Mouse (Mus musculus) hindbrain, embryonic 11.5 days (tissue): ENCODE measurements around the gene Flt4. TPM values are rescaled to one million over a fixed set of nuclear protein-coding genes. Genes with fewer than 3 reads are reported as not detected.

ENCODE experiments used
- ATAC-seq: fragments of 200-750 bp; cut with Nextera tagmentation; 2 replicates; pipeline ENCODE4 v1.8.0; 2017; ENCODE audit warnings: mild to moderate bottlenecking, moderate TSS enrichment, moderate library complexity; ENCODE audit not compliant: low FRiP score
- DNase-seq: peaks from one replicate; pipeline ENCODE4 v3.0.0-alpha.2; 2015; ENCODE audit warnings: low spot score
- H3K27ac ChIP-seq: fragments of 300-500 bp; sonication (generic); 2 replicates; pipeline ENCODE4 v1.5.1; 2014; ENCODE audit warnings: mild to moderate bottlenecking, low read depth, low read length
- H3K27me3 ChIP-seq: fragments of 300-500 bp; sonication (generic); 2 replicates; pipeline ENCODE4 v1.6.1; 2014; ENCODE audit warnings: mild to moderate bottlenecking, low read length, moderate library complexity, mixed read lengths; ENCODE audit not compliant: control insufficient read depth, insufficient read depth
- H3K36me3 ChIP-seq: fragments of 300-500 bp; sonication (generic); 2 replicates; pipeline ENCODE4 v1.6.1; 2014; ENCODE audit warnings: mild to moderate bottlenecking, low read length, moderate library complexity, mixed read lengths; ENCODE audit not compliant: control insufficient read depth, insufficient read depth
- H3K4me1 ChIP-seq: fragments of 300-500 bp; sonication (generic); replicated peaks from 2 replicates; pipeline ENCODE4 v1.6.1; 2014; ENCODE audit warnings: low read length, mixed read lengths; ENCODE audit not compliant: control insufficient read depth, insufficient read depth
- H3K4me2 ChIP-seq: fragments of 300-500 bp; sonication (generic); replicated peaks from 2 replicates; pipeline ENCODE4 v1.6.1; 2014; ENCODE audit warnings: mild to moderate bottlenecking, low read depth, low read length
- H3K4me3 ChIP-seq: fragments of 300-500 bp; sonication (generic); 2 replicates; pipeline ENCODE4 v1.5.1; 2014; ENCODE audit warnings: low read depth, low read length
- H3K9ac ChIP-seq: fragments of 300-500 bp; sonication (generic); 2 replicates; pipeline ENCODE4 v1.6.1; 2014; ENCODE audit warnings: low read depth, low read length
- H3K9me3 ChIP-seq: fragments of 300-500 bp; sonication (generic); 2 replicates; pipeline ENCODE4 v1.6.1; 2016; ENCODE audit warnings: low read length; ENCODE audit not compliant: control insufficient read depth
- WGBS: fragments of 180-500 bp; shearing (Covaris S2); extraction: QIAGEN DNeasy Blood & Tissue Kit; methylation state at CpG from one replicate; pipeline ENCODE4 v1.1.7; 2014; 5-methylcytosine and 5-hydroxymethylcytosine counted together
- polyA plus RNA-seq: library from polyadenylated mRNA; unstranded; fragments of >200 nt; fragmentation: Nextera tagmentation; extraction: Ambion mirVana; gene quantifications from 2 replicates; pipeline ENCODE4 v1.2.1, GENCODE M21; 2014

Flt4 gene
- polyA plus RNA-seq, 1 experiment from 2014 or later, result 3.0 TPM

DNA sequence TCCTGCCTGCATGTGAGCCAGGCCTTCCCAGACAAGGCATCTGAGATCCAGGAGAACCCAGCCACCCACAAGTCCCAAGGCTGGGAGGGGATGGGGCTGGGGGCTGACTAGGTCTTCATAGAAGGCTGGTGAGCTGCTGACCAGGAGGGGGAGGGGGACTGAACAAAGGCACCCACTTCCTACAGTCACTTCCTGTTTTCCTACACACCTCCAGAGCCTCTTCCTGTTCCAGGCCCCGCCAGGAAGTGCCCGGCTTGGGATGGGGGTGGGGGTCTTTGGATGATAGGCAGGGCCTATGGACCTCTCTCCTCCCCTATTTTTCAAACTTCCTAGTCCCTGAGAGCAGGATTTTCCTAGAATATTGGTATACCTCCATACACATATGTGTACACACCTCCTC is 23.2 kb downstream of the Flt4 start:
- H3K27me3 ChIP-seq, result peaks cover 35% of the 10 kb centered on the region
- H3K36me3 ChIP-seq, result no peaks in the 10 kb centered on the region
- no peak overlapping the region for H3K4me2 ChIP-seq
- H3K4me3 ChIP-seq, result no peak overlapping the region
- H3K9me3 ChIP-seq, result no peaks in the 10 kb centered on the region
- no peak overlapping the region for H3K9ac ChIP-seq
- 95% methylated on average over 2 of the region's 2 CpGs for WGBS
- DNase-seq (no peak), ATAC-seq (no peak)
- H3K4me1 ChIP-seq, result peaks cover 3% of the 10 kb centered on the region; the same call in 1 of the 2 replicates
- H3K27ac ChIP-seq, result no peak overlapping the region

DNA sequence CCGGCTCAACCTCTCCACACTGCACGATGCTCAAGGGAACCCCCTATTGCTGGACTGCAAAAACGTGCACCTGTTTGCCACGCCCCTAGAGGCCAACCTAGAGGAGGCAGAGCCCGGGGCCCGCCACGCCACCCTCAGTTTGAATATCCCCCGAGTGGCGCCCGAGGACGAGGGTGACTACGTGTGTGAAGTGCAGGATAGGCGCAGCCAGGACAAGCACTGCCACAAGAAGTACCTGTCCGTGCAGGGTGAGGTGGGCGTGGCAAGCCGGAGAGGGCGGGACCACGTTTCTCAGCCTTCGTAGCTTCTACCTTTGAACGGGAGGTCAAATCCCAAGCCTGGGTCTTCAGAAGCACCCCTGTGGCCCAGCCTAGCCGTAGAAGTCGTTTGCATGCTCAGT is 25.0 kb downstream of the Flt4 start:
- H3K9me3 ChIP-seq, result no peaks in the 10 kb centered on the region
- ATAC-seq, result no peak
- H3K27me3 ChIP-seq, result peaks cover 35% of the 10 kb centered on the region
- H3K4me2 ChIP-seq, result peak overlapping the region; percentile 19; the same call in 1 of the 2 replicates
- DNase-seq, result no peak
- peaks cover 3% of the 10 kb centered on the region; the same call in 1 of the 2 replicates for H3K4me1 ChIP-seq
- WGBS, result 9% methylated on average over 22 of the region's 22 CpGs
- no peak overlapping the region for H3K4me3 ChIP-seq
- H3K9ac ChIP-seq, result no peak overlapping the region
- no peaks in the 10 kb centered on the region for H3K36me3 ChIP-seq
- no peak overlapping the region for H3K27ac ChIP-seq

DNA sequence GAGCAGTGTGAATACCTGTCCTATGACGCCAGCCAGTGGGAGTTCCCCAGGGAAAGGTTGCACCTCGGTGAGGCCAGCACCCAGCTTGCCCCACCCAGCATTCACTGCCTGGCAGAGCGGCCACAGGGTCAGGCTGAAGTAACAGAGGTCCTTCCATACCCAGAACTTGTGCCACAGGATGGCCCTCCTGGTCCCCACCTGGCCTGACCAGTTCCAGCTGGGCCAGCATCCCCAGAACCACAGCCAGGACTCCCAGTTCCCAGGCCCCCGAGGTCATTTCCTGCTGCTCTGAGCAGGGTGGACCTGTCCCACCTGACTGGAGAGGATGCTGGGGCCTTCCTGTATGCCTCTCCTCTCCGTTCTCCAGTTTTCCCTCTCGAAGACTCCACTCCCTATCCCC is 26.6 kb downstream of the Flt4 start:
- Histone ChIP-seq H3K4me2 (no peak overlapping the region), H3K36me3 (no peaks in the 10 kb centered on the region), H3K27ac (no peak overlapping the region), H3K9ac (no peak overlapping the region), H3K4me3 (no peak overlapping the region), H3K27me3 (peaks cover 35% of the 10 kb centered on the region), H3K9me3 (no peaks in the 10 kb centered on the region), H3K4me1 (peaks cover 3% of the 10 kb centered on the region; the same call in 1 of the 2 replicates)
- WGBS, result 66% methylated on average over 6 of the region's 6 CpGs
- DNase-seq, result no peak
- ATAC-seq, result no peak

DNA sequence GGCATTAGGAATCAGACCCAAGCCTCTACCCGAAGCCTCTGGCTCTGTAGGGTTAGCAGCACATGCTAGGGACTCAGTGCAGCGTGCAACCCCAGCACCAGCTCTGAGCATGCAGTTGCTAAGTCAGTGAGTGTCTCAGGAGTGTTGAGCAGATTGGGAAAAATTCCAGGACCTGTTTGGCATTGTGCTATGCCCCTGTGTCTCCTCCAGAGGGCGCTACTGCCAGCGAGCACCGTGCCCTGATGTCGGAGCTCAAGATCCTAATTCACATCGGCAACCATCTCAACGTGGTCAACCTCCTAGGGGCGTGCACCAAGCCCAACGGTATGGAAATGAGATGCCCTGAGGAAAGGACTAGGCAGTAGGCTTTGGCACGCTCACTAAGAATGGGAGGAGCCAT is 27.4 kb downstream of the Flt4 start:
- WGBS, result 4% methylated on average over 11 of the region's 11 CpGs
- peaks cover 3% of the 10 kb centered on the region; the same call in 1 of the 2 replicates for H3K4me1 ChIP-seq
- H3K36me3 ChIP-seq, result no peaks in the 10 kb centered on the region
- H3K4me3 ChIP-seq, result no peak overlapping the region
- DNase-seq (peak; percentile 35), ATAC-seq (0 out of 2 replicates have a peak, but pooled peaks have one; percentile 34)
- H3K9ac ChIP-seq, result no peak overlapping the region
- no peak overlapping the region for H3K27ac ChIP-seq
- H3K4me2 ChIP-seq, result peak overlapping the region; percentile 17; the same call in 1 of the 2 replicates
- peaks cover 35% of the 10 kb centered on the region for H3K27me3 ChIP-seq
- H3K9me3 ChIP-seq, result no peaks in the 10 kb centered on the region

DNA sequence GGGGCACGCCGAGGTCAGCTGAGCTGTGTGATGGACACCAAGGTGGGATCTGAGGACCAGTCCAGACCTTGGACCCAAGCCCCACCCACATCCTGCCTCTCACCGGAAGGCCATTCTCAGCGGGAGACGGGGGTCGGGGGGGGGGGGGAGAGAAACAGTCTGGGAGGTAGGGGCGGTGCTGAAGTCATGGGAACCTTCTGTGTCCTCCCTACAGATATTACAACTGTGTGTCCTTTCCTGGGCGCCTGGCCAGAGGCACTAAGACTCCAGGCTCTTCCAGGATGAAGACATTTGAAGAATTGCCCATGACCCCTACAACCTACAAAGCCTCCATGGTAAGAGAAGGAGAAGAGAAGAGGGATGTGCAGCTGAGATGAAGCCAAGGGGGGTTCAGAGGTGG is 36.6 kb downstream of the Flt4 start:
- ATAC-seq, result no peak
- Histone ChIP-seq H3K4me1 (no peaks in the 10 kb centered on the region), H3K27me3 (no peaks in the 10 kb centered on the region), H3K27ac (no peak overlapping the region), H3K4me2 (no peak overlapping the region), H3K4me3 (no peak overlapping the region), H3K9ac (no peak overlapping the region), H3K36me3 (no peaks in the 10 kb centered on the region), H3K9me3 (no peaks in the 10 kb centered on the region)
- no peak for DNase-seq
- WGBS, result 62% methylated on average over 8 of the region's 8 CpGs

DNA sequence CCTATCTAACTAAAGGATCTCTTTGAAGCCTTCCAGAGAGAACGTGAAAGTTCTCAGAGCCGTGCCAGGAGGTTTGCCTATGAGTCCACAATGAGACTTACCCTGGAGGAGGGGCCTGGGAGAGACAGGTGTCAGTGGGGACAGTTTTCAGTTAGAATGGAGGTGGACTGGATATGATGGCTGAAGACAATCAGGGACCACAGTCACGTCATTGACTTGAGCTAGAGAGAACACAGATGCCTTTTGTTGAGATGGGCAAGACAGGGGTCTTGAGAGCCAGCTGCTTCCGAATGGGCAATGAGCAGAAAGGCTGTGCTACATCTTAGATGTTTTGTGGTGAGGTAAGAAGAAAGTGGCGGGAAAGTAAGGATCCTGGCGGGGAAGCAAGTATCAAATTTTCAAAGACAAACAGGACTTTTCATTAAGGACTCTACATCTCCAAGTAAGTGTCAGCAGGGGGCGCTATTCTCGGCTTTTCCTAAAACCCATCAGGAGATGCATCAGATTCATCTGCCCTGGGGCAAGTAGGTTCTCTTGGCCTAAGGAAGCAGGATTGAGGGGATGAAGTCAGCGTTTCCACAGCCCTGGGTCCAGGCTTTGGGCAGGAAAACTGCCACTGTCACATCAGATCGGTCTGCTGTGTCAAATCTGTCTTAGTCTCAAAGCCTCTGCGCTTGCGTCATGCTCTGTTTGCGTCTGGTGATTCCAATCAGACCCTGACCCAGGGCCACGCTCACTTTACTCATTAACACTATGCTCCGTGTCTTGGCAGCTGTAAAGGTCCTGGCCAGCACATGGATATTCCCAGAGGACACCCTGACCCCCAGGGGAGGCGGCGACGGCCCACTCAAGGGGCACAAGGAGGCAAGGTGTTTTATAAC is 41.3 kb downstream of the Flt4 start:
- ATAC-seq, result no peak
- Histone ChIP-seq H3K9me3 (no peaks in the 10 kb centered on the region), H3K4me3 (no peak overlapping the region), H3K9ac (no peak overlapping the region), H3K27me3 (no peaks in the 10 kb centered on the region), H3K36me3 (no peaks in the 10 kb centered on the region), H3K4me1 (no peaks in the 10 kb centered on the region), H3K27ac (no peak overlapping the region), H3K4me2 (no peak overlapping the region)
- 60% methylated on average over 18 of the region's 18 CpGs for WGBS
- DNase-seq, result peak; percentile 72

DNA sequence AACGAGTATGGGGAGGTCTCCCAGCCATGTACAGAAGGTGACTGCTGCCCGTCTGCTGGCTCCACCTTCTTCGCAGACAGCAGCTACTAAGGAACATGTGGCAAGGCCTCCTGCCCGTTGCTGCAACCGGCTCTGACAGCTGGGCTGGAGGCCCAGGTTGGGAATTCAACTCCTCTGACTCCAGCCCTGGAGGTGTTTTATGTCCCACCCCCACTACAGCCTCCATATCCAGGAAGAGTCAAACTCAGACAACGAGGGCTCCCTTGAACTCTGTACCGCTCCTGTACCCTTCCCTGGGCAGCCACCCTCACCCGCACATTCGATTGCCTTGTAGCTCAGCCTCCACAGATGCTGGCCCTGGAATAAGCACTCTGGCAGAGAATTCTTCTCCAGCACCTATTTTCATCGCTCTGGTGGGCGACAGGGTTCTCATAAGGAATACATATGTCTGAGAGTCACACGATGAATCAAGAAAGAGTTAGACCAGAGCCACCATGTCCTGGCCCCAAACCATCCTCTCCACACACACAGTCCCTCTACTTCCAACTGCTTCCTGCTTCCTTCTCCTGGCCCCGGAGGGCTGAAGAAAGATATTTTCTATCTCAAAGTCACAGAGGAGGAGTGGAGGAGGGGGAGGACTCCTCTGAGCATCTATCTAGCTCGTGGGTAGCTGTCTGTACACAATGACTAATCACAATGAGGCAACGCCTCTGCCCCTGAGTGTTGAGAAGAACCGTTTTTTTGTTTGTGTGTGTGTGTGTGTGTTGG is 42.1 kb downstream of the Flt4 start:
- no peak for ATAC-seq
- Histone ChIP-seq H3K4me1 (no peaks in the 10 kb centered on the region), H3K27me3 (no peaks in the 10 kb centered on the region), H3K9ac (no peak overlapping the region), H3K27ac (no peak overlapping the region), H3K4me3 (no peak overlapping the region), H3K9me3 (no peaks in the 10 kb centered on the region), H3K4me2 (no peak overlapping the region), H3K36me3 (no peaks in the 10 kb centered on the region)
- WGBS, result 73% methylated on average over 16 of the region's 16 CpGs
- DNase-seq, result no peak

DNA sequence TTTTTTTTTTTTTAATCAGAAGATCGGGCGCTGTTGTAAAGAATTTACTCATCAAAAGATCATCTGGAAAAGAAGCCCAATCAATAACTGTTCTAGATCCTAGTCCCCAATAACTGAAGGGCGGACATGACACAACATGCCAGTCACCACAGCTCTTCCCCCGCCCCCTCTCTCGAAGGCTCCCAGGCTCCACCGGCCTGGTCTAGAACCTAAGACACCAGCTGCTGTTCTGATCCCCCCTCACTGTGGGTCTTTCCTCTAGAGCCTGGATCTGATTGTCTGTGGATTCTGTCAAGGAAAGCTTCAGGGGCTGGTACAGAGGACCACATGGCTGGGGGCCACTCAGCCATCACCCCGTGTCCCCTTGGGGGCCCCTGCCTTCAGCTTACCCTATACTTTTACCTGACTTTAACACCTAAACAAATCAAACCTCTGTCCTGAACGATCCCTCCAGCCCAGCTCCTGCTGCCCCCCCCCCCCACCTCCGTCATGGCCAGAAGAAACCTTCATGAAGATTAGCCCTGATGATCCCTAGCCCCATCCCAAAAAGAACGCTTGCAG is 42.8 kb downstream of the Flt4 start:
- no peaks in the 10 kb centered on the region for H3K9me3 ChIP-seq
- no peaks in the 10 kb centered on the region for H3K4me1 ChIP-seq
- no peak overlapping the region for H3K27ac ChIP-seq
- ATAC-seq (no peak), DNase-seq (no peak)
- no peaks in the 10 kb centered on the region for H3K36me3 ChIP-seq
- no peak overlapping the region for H3K4me2 ChIP-seq
- H3K27me3 ChIP-seq, result no peaks in the 10 kb centered on the region
- 87% methylated on average over 10 of the region's 10 CpGs for WGBS
- no peak overlapping the region for H3K4me3 ChIP-seq
- no peak overlapping the region for H3K9ac ChIP-seq
